Mouse (Mus musculus) lung, embryonic 16.5 days (tissue): ENCODE data around the gene Nos1ap. TPM values are rescaled to one million over a fixed set of nuclear protein-coding genes. Genes with fewer than 3 reads are reported as not detected.

Source experiments
- ATAC-seq: fragments of 200-750 bp; cut with Nextera tagmentation; 2 replicates; pipeline ENCODE4 v1.8.0; 2017; ENCODE audit warnings: low read depth, mild to moderate bottlenecking, moderate library complexity
- H3K27ac ChIP-seq: fragments of 300-500 bp; sonication (generic); 2 replicates; pipeline ENCODE4 v1.5.1; 2014; ENCODE audit warnings: mild to moderate bottlenecking, control low read depth, low read length
- H3K27me3 ChIP-seq: fragments of 300-500 bp; sonication (generic); 2 replicates; pipeline ENCODE4 v1.6.1; 2014; ENCODE audit warnings: low read depth, low read length, mixed read lengths; ENCODE audit not compliant: control insufficient read depth, insufficient read depth
- H3K36me3 ChIP-seq: fragments of 300-500 bp; sonication (generic); 2 replicates; pipeline ENCODE4 v1.6.1; 2014; ENCODE audit warnings: low read length; ENCODE audit not compliant: control insufficient read depth, insufficient read depth
- H3K4me1 ChIP-seq: fragments of 300-500 bp; sonication (generic); replicated peaks from 2 replicates; pipeline ENCODE4 v1.6.1; 2014; ENCODE audit warnings: low read length, mixed read lengths; ENCODE audit not compliant: control insufficient read depth, insufficient read depth
- H3K4me2 ChIP-seq: fragments of 300-500 bp; sonication (generic); 2 replicates; pipeline ENCODE4 v1.6.1; 2014; ENCODE audit warnings: low read depth, low read length, control low read depth
- H3K4me3 ChIP-seq: fragments of 300-500 bp; sonication (generic); 2 replicates; pipeline ENCODE4 v1.5.1; 2014; ENCODE audit warnings: mild to moderate bottlenecking, low read length, control low read depth
- H3K9ac ChIP-seq: fragments of 300-500 bp; sonication (generic); 2 replicates; pipeline ENCODE4 v1.6.1; 2014; ENCODE audit warnings: low read length, control low read depth
- H3K9me3 ChIP-seq: fragments of 300-500 bp; sonication (generic); 2 replicates; pipeline ENCODE4 v1.6.1; 2016; ENCODE audit warnings: low read length; ENCODE audit not compliant: control insufficient read depth
- WGBS: fragments of 180-500 bp; shearing (Covaris S2); extraction: QIAGEN DNeasy Blood & Tissue Kit; methylation state at CpG from one replicate; pipeline ENCODE4 v1.1.7; 2014; 5-methylcytosine and 5-hydroxymethylcytosine counted together
- polyA plus RNA-seq: library from polyadenylated mRNA; unstranded; fragments of >200 nt; fragmentation: Nextera tagmentation; extraction: Ambion mirVana; gene quantifications from 2 replicates; pipeline ENCODE4 v1.2.1, GENCODE M21; 2015

Gene Nos1ap
- polyA plus RNA-seq, 1 experiment from 2014 or later = 7.1 TPM

DNA sequence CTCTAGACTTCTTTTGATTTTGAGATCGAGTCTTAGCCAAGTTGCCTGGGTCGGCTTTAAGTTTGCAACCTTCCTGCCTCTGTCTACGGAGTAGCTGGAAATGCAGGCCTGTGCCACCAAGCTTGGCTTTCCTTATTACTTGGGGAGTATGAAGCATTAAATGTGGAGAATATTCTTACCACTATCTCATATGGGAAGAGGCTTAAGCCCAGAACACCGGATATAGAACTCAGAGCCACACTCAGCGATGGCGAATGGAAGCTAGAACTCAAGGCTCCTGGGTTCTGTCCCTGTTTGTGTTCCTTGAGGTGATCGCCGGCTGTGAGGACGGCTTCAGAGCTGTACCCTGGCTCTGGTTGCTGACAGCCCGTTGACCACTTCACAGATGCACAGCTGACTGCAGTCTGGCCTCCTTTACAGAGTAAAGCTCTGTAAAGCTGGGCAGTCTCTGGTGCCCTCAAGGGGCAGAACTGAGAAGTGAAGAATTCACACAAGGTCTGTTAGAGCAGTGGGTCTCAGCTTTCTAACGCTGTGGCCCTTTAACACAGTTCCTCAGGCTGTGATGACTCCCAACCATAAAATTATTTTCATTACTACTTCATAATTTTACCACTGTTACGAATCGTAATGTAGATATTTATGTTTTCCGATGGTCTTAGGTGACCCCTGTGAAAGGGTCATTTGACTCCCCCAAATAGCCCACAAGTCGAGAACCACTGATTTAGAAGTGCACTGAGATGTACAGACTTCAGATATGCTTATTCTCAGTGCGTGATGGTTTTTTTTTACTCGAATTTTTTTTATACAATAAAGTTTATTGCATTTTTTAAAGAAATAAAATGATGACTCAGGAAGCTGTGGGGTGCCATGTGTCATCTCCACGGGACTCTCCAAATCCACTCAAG is 23.6 kb upstream of the Nos1ap start:
- Histone ChIP-seq H3K27ac (no peak overlapping the region), H3K36me3 (no peaks in the 10 kb centered on the region), H3K4me2 (no peak overlapping the region), H3K27me3 (no peaks in the 10 kb centered on the region), H3K4me3 (no peak overlapping the region), H3K9me3 (no peaks in the 10 kb centered on the region), H3K9ac (no peak overlapping the region), H3K4me1 (no peaks in the 10 kb centered on the region)
- 53% methylated on average over 18 of the region's 18 CpGs for WGBS
- peak; percentile 91 for ATAC-seq

DNA sequence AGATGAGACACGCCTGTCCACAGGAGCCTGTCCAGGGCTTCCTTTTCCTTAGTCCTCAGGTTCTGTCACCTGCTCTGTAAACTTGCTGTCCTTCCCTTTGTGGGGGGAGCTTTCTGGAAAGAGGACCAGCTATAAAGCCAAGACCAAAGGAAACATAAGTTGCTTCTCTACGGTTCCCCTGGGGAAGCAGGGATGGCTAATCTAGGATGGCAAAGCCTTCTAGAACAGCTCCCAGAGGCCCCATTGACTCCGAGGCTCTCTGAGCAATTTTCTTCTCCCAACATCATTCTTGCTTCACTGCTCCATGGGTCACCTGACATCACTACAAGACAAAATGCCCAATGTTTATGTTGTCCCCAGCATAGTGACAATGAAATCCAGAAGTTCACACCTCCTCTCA is 22.0 kb upstream of the Nos1ap start:
- Histone ChIP-seq H3K4me3 (no peak overlapping the region), H3K9ac (no peak overlapping the region), H3K36me3 (no peaks in the 10 kb centered on the region), H3K4me1 (no peaks in the 10 kb centered on the region), H3K4me2 (no peak overlapping the region), H3K27me3 (no peaks in the 10 kb centered on the region), H3K9me3 (no peaks in the 10 kb centered on the region), H3K27ac (no peak overlapping the region)
- no peak for ATAC-seq
- 85% methylated on average over 3 of the region's 3 CpGs for WGBS

DNA sequence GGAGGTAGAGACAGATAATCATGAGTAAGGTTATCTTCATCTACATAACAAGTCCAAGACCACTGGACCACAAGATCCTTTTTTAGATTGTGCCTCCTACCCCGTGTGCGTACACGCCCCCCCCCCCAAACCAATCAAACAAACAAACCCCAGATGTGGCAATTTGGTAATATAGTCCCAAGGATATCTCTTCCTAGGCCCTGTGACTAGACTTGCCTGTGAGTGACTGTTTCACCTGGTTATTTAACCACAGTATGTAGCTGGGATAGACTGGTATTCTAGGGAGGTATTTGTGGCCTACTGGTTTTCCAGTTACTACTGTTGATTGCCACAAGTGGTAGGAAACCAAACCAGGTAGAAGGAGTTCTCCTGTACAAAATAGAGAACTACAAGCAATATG is 21.0 kb upstream of the Nos1ap start:
- Histone ChIP-seq H3K9ac (no peak overlapping the region), H3K36me3 (no peaks in the 10 kb centered on the region), H3K4me3 (no peak overlapping the region), H3K27ac (no peak overlapping the region), H3K4me1 (no peaks in the 10 kb centered on the region), H3K9me3 (no peaks in the 10 kb centered on the region), H3K27me3 (no peaks in the 10 kb centered on the region), H3K4me2 (no peak overlapping the region)
- no peak for ATAC-seq
- 79% methylated on average over 3 of the region's 3 CpGs for WGBS

DNA sequence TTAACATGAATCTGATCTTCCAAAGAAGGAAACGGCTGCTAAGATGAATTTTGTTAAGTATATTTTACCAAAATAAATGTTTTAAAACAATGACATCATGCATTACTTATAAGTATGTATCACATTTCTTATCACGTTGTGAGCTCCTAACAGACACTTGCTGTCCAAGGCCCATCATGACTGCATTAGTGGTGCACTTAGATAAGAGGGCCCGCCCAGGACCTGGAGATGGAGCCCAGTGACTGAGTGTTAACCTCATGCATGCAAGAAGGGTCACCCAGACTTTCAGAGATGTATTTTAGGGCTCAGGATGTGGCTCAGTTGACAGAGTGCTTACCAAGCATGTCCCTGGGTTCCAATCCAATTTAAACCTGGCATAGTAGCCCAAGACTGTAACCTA is 20.6 kb upstream of the Nos1ap start:
- no peak overlapping the region for H3K27ac ChIP-seq
- no peaks in the 10 kb centered on the region for H3K27me3 ChIP-seq
- no peaks in the 10 kb centered on the region for H3K9me3 ChIP-seq
- H3K4me2 ChIP-seq = no peak overlapping the region
- no peak for ATAC-seq
- H3K36me3 ChIP-seq = no peaks in the 10 kb centered on the region
- H3K4me3 ChIP-seq = no peak overlapping the region
- WGBS = 56% methylated on average over 3 of the region's 3 CpGs
- H3K9ac ChIP-seq = no peak overlapping the region
- H3K4me1 ChIP-seq = no peaks in the 10 kb centered on the region

DNA sequence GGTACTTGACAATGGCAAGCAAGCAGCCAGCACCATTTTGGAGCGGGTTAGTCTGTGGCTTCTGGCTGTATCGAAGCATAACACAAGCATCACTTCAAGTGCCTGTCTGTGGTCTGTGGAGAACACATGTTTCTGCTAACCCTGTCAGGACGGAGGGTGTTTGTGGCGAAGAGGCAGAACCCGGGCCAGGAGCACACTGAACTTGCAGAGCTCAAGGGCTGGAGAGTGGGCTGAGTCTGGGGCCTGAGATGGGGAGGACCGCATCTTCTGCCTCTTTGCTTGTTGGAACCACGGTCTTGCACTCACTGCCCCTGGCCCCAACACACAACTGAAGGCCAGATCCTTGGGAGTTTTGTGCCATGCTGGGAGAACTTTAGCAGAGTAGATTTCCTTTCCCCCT is 20.2 kb upstream of the Nos1ap start:
- Histone ChIP-seq H3K9me3 (no peaks in the 10 kb centered on the region), H3K4me1 (no peaks in the 10 kb centered on the region), H3K4me2 (no peak overlapping the region), H3K36me3 (no peaks in the 10 kb centered on the region), H3K4me3 (no peak overlapping the region), H3K9ac (no peak overlapping the region), H3K27ac (no peak overlapping the region), H3K27me3 (no peaks in the 10 kb centered on the region)
- peak; percentile 34; the same call in 1 of the 2 replicates for ATAC-seq
- WGBS = 48% methylated on average over 7 of the region's 7 CpGs

DNA sequence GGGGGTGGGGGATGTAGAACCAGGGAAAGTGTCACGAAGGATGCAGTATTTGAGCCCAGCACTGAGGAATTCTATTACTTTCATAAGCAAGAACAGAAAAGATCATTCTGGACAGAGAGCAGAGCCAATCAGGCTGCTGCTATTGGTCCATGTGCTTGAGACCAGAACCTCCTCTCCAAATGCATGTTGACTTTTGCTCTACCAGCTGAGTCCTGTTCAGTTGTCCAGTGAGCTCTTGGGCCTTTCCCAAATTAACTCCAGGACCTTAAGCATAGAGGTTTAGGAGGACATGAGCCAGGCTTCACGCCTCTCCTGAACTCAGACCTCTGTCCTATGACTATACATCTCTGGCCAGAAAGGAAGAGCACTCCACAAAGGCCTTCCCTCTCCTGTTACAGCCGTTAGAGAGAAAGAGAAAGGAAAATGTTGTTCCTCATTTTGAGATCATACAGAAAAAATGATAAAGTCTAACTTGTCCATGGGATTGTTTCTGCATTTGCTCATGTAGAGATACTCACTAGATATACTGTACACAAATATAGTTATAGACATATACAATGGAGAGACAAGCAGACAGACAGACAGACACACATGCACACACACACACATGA is 18.9 kb upstream of the Nos1ap start:
- no peak overlapping the region for H3K27ac ChIP-seq
- H3K27me3 ChIP-seq = no peaks in the 10 kb centered on the region
- H3K9me3 ChIP-seq = no peaks in the 10 kb centered on the region
- no peak for ATAC-seq
- 82% methylated on average over 3 of the region's 3 CpGs for WGBS
- no peak overlapping the region for H3K9ac ChIP-seq
- H3K36me3 ChIP-seq = no peaks in the 10 kb centered on the region
- no peak overlapping the region for H3K4me3 ChIP-seq
- H3K4me2 ChIP-seq = no peak overlapping the region
- no peaks in the 10 kb centered on the region for H3K4me1 ChIP-seq

DNA sequence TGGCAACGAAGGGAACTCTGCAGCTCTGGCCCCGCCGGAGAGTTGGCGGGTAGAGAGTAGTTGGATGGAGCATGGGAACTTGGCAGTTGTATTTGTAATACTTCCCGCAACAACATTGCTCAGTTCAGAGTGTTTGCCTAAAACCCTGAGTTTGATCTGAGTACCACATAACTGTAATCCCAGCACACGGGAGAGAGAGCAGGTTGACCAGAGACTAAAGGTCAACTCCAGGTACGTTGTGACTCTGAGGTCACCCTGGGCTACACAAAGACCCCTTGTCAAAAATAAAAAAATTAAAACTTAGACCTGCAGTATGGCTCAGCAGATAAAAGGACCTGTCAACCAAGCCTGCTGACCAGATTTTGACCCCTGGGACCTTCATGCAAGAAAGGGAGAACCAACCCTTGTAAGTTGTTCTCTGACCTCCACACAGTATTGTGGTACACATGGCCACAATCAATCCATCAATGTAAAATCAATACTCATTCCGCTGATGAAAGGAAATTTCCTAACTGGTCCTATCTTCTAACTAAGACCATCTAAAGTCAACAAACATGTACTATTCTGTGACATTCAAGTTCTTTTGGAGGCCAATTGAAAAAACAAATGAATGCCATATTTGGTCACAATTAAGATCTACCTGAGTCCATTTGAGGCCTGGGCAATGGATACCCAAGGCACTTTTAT is 17.7 kb upstream of the Nos1ap start:
- no peaks in the 10 kb centered on the region for H3K27me3 ChIP-seq
- no peaks in the 10 kb centered on the region for H3K9me3 ChIP-seq
- WGBS = 84% methylated on average over 8 of the region's 8 CpGs
- H3K9ac ChIP-seq = no peak overlapping the region
- no peak for ATAC-seq
- H3K36me3 ChIP-seq = no peaks in the 10 kb centered on the region
- H3K27ac ChIP-seq = no peak overlapping the region
- H3K4me3 ChIP-seq = no peak overlapping the region
- no peak overlapping the region for H3K4me2 ChIP-seq
- H3K4me1 ChIP-seq = no peaks in the 10 kb centered on the region

DNA sequence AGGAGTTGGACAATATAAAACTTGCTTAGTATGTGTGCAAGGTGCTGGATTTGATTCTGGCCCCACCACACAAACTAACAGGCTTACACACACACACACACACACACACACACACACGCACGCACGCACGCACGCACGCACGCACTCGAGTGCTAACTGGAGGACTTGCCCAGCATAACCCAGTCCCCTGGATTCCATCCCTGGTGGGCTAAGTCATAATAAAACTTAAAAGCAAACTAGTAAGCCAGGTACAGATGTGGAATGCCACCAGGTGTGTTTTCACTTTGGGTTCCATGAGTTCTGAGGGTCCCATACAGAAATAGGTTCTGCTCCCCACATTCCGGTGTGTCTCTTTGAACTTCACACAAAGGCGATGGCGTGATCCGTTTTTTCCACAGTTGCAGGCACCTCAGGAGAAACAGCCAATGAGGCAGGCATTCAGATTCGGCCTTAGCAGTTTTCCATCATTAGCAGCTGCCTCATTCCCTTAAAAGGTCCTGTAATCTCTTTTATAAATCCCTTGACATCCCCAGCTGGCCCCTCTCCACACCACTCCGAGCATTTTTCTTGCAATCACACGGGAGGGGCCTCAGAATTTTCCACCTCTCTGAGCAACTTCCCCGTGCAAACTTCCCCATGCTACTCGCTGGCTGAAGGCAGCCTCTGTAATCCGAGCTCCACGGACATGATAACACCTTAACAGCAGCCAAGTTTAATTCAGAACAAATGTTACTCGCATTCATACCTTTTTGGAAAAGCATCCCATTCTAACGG is 15.8 kb upstream of the Nos1ap start:
- H3K27ac ChIP-seq = no peak overlapping the region
- H3K36me3 ChIP-seq = no peaks in the 10 kb centered on the region
- 46% methylated on average over 21 of the region's 21 CpGs for WGBS
- no peaks in the 10 kb centered on the region for H3K27me3 ChIP-seq
- H3K4me1 ChIP-seq = no peaks in the 10 kb centered on the region
- no peak overlapping the region for H3K4me2 ChIP-seq
- H3K4me3 ChIP-seq = no peak overlapping the region
- peak; percentile 72 for ATAC-seq
- no peak overlapping the region for H3K9ac ChIP-seq
- no peaks in the 10 kb centered on the region for H3K9me3 ChIP-seq

DNA sequence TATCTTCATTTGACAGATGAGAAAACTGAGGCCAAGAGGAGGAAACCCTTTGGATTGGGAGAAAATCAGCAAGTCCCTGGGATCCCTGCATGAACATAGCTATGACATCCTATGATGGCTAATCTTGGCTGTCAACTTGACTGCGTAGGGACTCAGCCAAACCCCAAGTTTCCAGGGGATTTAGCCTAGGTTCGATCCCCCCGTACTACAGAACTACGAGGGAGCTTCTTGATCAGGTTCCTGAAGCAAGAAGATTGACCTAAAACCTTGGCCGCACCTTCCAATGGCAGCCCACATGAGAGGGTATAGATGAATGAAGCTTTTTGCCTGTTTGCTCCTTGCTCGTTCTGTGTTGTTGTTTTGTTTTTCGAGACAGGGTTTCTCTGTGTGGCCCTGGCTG is 4.9 kb upstream of the Nos1ap start:
- no peaks in the 10 kb centered on the region for H3K36me3 ChIP-seq
- no peak overlapping the region for H3K27ac ChIP-seq
- no peak overlapping the region for H3K4me2 ChIP-seq
- H3K27me3 ChIP-seq = no peaks in the 10 kb centered on the region
- 93% methylated on average over 7 of the region's 7 CpGs for WGBS
- no peaks in the 10 kb centered on the region for H3K9me3 ChIP-seq
- H3K4me3 ChIP-seq = no peak overlapping the region
- H3K9ac ChIP-seq = no peak overlapping the region
- no peaks in the 10 kb centered on the region for H3K4me1 ChIP-seq
- ATAC-seq = no peak
